Mouse (Mus musculus) brown adipose tissue, adult 24 weeks (tissue): ENCODE data around the gene Has3. TPM values are rescaled to one million over a fixed set of nuclear protein-coding genes. Genes with fewer than 3 reads are reported as not detected.
"Not testable (repeated sequence)": the region's sequence is repeated elsewhere in the genome, so short reads cannot be mapped to it uniquely, and the experiment has no call there.

ENCODE experiments used
- H3K27ac ChIP-seq: fragments of 200-500 bp; replicated peaks from 2 replicates; pipeline ENCODE4 v1.5.1; 2012; ENCODE audit warnings: low read depth, mild to moderate bottlenecking, low read length
- H3K4me1 ChIP-seq: fragments of 200-500 bp; 2 replicates; pipeline ENCODE4 v1.6.1; 2012; ENCODE audit warnings: low read length, mixed read lengths; ENCODE audit not compliant: control insufficient read depth, insufficient read depth, insufficient read length
- H3K4me3 ChIP-seq: fragments of 200-500 bp; 2 replicates; pipeline ENCODE4 v1.5.1; 2012; ENCODE audit warnings: low read depth, mild to moderate bottlenecking, low read length, moderate library complexity; ENCODE audit not compliant: insufficient read depth
- polyA plus RNA-seq: library from polyadenylated mRNA; stranded (reverse); fragments of >200 nt; gene quantifications from 2 replicates; pipeline ENCODE4 v1.2.4, GENCODE M21; 2012; ENCODE audit not compliant: missing spikeins, insufficient read depth, insufficient read length

Gene Has3
- polyA plus RNA-seq, 1 experiment = not detected

DNA sequence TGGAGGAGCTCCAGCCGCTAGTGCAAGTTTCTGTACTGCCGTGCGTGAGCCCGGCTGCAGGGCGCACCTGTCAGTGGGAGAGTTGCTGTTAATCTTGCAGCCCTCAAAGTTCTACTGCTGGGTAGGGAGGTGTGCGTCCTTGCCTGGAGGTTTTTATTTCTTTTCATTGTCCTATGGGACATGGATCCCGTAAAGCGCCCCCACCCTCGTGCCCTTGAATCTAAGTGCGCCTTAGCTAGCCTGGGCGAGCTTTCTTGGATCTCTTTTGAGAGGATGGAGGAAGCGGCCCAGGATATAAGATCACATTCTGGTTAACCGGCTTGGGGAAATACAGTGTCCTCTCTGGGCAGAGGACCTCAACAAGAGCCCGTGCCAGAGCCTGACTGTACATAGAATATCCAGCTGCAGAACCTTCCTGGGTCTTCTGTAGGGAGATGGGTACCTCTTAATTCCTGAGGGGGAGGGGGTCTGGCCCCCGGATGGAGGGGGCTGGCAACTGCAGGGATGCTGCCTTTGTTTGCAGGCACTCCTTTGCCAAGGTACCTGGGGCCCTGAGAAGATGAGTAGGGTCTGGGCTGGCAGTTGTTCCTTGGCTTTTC is 1.4 kb downstream of the Has3 start:
- Histone ChIP-seq H3K4me3 (peak overlapping the region; percentile 64), H3K27ac (no peak overlapping the region)

DNA sequence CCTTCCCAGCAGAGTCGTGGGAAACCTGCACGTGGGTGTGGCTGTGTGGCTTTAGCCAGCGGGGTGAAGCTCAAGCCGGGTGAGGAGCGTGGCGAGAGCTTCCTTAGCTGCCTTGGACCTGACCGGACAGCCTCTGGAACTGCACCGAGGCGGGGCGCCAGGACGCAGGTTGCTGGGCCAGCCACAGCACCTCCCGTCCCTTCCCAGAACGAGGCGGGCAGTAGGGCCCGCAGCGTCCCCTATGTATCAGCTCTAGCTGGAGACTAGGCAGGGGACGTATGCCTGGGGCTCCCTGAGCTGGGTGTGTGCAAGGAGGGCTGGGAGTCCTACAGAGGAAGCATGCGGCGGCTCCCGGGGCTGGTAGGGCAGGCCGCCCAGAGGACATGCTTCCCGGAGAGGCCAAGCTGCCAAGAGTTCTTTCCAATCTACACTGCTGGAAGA is 1.9 kb downstream of the Has3 start:
- peaks cover 7% of the 10 kb centered on the region; the same call in 1 of the 2 replicates for H3K4me1 ChIP-seq
- no peak overlapping the region for H3K27ac ChIP-seq
- peak overlapping the region; percentile 64 for H3K4me3 ChIP-seq

More for the DNA sequence above, 1.4 kb downstream of the Has3 start:
- peaks cover 7% of the 10 kb centered on the region; the same call in 1 of the 2 replicates for H3K4me1 ChIP-seq

DNA sequence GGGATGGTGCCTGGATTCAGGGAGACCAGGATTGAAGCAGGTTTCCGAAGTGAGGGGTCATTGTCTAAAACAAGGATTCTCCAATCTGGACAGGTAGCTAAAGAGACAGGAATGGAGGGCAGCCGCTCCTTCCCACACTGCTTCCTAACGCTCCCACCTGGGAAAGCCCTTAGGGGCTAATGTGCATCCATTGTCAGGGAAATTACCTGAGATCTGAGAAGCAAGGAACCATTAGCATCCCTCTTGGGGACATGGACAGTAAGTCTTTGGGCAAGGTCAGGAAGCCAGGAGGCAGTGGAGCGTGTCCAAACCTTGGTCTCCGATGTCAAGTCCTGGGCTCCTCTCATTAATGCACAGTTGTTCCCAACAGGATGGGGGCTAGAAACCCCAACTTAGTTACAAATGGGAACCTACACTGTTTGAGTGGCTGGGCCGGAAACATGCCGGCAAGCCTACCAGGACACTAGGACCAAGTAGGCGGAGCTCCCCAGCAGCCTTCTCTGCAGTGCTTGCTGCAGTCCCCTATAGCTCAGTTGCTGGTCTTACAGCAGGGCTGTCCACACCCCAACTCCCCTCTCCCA is 2.5 kb downstream of the Has3 start:
- H3K4me3 ChIP-seq = peak overlapping the region; percentile 10

DNA sequence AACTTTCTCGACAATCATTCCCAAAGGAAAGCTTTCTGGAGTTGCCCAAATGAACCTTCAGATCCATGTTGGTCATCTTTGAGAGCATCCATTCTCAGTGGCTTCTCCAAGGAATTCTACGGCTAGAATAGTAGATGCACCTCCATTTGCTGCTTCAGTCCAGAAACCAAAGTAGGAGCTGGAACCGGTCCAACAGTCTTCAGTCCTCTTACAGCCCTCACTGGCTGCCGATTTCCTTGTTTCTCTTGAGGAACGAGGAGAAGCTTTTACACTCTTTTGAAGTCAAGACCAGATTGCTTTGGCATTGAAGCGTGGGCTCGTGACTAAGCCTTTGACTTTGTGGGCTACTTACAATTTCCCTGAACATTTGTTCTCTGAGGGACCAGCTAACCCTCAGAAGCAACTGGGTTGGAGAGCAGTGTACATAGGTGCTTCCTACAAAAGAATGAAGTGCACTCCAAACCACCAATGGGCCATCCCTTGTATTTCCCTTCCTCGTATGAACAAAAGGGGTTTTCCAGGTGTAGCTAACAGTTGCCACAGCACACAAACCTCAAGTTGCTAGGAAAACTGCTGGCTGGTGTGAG is 10.2 kb downstream of the Has3 start:
- H3K27ac ChIP-seq = no peak overlapping the region
- H3K4me3 ChIP-seq = no peak overlapping the region
- peaks cover 10% of the 10 kb centered on the region for H3K4me1 ChIP-seq

More for the DNA sequence above, 2.5 kb downstream of the Has3 start:
- H3K27ac ChIP-seq = no peak overlapping the region
- peaks cover 7% of the 10 kb centered on the region; the same call in 1 of the 2 replicates for H3K4me1 ChIP-seq

DNA sequence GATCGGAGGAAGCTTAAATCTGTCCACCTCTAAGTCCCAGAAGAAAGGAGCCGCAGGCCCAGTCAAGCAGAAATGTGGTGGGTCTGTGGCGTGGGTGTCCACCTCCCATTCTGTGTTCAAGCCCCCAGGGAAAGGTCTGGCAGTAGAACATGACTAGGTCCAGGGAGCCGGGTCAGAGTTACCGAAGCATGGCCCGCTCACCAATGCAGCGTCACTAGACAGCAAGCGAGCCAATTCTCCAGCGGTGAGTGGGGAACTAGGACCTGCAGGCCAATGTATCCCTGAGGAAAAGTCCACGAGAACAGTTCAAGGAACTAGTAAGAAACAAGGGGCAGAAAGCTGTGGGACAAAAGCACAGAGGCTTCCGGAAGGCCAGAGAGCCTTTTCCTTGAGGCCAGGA is 14.1 kb downstream of the Has3 start:
- H3K4me3 ChIP-seq, H3K27ac ChIP-seq, H3K4me1 ChIP-seq: not testable (repeated sequence)

DNA sequence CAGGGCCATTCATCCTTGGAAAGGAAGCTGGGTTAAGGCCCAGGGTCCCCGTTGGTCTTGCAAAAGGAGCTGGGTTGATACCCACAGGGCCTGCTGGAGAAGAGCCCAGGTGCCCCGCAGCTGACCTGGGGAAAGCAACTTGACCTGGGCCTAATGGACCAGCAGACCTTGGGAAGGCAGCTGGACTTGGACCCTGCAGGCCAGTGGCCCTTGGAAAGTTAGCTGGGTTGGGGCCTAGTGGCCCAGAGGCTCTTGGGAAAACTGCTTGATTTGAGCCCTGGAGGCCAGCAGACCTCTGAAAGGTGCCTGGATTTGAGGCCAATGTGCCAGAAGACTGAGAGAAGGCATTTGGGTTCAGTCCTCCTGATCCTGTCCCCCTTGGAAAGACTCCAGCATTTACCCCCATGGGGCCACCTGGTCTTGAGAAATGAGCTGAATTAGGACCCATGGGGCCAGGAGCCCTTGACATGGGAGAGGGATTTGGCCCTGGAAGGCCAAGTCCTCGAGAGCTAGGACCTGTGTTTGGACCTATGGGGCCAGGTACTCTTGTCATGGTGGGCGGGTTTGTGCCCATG is 14.9 kb downstream of the Has3 start:
- H3K27ac ChIP-seq, H3K4me3 ChIP-seq: not testable (repeated sequence)
- H3K4me1 ChIP-seq = peaks cover 12% of the 10 kb centered on the region

DNA sequence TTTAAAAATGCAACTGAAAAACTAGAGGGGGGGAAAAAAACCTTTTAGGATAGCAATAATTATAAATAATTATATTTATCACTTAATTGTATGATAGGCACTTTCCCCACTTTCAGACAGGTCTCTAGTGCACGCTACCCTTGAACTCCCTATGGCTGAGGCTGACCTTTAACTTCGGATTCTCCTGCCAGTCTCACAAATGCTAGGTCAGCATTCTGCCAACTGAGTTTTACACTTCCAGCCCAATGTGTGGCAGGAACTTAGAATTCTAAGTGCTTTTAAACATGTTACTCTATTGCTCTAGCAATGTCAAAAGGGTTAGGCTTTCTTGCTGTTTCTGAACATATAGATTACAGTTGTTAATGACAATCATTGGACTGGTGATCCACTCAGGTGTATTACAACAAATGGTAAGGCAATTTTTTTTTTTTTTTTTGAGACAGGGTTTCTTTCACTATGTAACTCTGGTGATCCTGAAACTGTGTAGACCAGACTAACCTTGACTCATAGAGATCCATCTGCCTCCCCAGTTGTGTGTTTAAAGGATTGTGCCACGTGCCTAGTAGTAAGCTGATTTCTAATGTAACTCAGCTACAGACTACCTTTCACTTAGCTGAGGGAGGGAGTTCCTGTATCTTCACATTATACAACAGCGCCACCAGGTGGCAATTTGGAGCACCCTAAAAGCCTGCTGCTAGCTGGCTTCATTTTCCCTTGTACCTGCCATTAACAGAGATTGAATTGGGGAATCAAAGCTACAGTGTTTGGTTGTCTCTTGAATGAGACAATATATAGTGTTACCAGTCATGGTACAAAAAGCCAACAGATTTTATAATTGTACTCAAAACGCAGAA is 17.5 kb downstream of the Has3 start:
- no peak overlapping the region for H3K4me3 ChIP-seq
- H3K27ac ChIP-seq = no peak overlapping the region

DNA sequence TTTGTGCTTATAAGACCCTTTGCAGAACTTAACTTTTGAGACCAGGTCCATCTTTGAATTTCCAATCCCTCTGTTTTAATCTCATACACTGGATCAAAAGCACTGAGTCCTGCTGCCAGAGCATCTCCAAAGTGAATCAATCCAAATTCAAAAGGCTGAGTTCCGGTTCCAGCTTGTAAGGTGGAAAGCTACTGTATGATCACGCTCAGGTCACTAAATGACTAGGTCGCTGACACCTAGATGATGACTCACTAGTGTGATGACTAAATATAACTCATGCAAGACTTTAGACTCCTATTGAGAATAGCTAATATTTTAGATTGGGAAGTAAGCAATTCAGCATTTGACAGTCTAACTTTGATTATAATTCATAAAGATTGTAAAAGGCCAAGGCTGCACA is 18.8 kb downstream of the Has3 start:
- Histone ChIP-seq H3K4me3 (no peak overlapping the region), H3K27ac (no peak overlapping the region), H3K4me1 (peaks cover 7% of the 10 kb centered on the region)

More for the DNA sequence above, 17.5 kb downstream of the Has3 start:
- H3K4me1 ChIP-seq = peaks cover 10% of the 10 kb centered on the region

DNA sequence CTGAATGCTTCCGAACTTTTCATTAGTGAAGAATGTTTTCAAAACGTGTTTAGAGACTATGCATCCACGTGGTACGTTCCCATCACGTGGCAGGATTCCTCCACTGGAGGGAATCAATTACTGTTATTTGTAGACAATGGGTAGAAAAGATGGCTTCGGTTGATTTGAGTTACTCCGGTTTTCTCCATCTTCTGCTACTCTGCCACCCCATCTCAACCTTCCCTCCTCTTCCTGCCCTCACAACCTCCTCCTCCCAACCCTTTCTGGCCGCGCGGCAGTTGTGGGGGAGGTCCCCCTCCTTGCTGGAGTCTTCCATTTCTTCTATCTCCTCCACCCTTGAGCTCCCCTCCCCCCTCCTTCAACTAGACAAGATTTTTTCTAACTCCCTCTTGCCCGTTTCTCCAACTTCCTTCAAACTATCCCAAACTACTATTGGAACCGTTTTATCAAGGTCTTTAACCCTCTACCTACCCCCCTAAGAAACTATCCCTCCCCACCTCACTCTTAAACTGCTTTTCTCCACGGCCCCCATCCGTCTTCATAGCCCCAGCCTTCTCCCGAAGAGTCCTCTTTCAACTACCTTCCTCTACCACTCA is 22.3 kb downstream of the Has3 start:
- Histone ChIP-seq H3K4me1 (peaks cover 7% of the 10 kb centered on the region), H3K4me3 (peak overlapping the region; percentile 91), H3K27ac (peak overlapping the region; percentile 79)

DNA sequence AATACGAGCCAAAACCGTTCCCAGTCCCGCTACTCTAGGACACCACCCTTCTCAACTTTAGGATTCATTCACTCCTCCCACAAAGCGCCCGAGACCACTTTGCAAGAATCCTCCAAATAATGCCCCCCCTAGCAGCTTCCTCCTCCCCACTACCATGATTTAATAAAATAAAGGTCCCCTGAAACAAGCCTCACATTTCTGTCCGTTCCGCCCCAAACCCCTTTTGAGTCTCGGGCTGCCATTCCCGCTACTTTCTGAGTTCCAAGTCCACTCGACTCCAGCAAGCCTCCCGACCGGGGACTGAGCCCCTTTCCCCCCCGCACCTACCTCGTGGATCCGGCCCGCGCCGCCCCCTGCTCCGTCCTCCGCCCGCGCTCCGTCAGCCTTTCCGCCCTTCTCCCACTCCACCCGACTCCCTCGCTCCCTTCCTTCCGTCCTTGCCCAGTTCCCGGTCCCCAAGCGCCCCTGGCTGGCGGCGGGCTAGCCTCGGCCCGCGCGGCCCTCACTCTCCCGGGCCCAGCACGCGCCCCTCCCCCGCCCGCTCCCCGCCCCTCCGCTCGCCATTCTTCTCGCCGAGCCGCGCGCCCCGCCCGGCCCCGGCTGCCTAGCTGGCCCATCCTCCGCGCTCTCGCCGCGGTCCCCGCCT is 22.9 kb downstream of the Has3 start:
- peak overlapping the region; percentile 84 for H3K27ac ChIP-seq
- peak overlapping the region; percentile 91 for H3K4me3 ChIP-seq
- H3K4me1 ChIP-seq = peaks cover 7% of the 10 kb centered on the region

DNA sequence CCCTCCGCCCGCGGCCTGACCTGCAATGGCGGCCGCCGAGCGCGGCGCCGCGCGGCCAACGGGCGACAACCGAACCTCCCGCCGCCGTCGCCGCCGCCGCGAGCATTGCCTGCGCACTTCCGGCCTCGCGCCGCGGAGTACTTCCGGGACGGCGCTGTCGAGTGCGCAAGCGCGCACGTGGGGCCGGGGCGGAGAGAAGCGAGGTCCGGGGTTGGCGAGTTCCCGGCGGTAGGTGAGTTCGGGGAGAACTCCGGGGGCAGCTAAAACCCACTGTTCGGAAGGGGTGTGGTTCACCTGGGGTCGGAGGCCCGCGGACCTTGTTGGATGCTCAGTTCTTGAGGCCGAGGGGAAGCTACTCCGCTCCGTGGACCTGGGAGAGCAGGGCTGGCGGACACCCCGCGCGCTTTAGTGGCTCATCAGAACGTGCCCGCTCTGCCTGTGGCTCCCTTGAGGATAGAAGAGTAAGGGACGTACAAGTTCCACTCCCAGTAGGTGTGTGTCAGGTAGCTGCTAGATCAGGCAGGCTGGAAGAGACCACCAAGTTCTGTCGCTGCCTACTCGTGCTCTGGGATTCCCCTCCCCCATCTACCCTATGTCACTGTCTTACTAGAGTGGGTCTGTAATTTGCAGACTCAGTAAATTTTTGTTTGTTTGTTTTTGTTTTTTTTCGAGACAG is 23.6 kb downstream of the Has3 start, which contains the start of gene Utp4:
Utp4 (plus strand) TSS at position 156 of the 676 bp plus-strand sequence.
- Histone ChIP-seq H3K4me1 (peaks cover 7% of the 10 kb centered on the region), H3K4me3 (peak within 1 kb of the TSS; percentile 91), H3K27ac (peak within 1 kb of the TSS; percentile 84)

DNA sequence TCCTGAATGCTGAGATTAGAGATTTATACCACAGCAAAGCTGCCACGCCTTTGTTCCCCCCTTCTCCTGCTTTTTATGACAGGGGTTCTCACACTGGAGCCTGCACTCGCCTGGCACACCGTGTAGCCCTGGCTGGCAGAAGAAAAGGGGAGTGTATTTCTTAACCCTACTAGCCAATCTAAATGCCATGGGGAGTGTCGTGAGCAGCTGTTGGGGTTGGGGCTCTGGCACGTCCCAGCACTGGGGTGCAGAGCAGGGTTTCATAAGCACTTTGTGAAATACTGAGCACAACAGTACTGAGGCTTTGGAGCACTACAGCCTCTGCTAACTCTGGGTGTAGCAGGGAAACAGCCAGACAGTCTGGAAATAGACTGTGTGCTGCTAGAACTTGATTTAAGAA is 29.4 kb downstream of the Has3 start:
- H3K4me3 ChIP-seq = no peak overlapping the region
- H3K27ac ChIP-seq = peak overlapping the region; percentile 38; the same call in 1 of the 2 replicates
- H3K4me1 ChIP-seq = peaks cover 4% of the 10 kb centered on the region; the same call in 1 of the 2 replicates

DNA sequence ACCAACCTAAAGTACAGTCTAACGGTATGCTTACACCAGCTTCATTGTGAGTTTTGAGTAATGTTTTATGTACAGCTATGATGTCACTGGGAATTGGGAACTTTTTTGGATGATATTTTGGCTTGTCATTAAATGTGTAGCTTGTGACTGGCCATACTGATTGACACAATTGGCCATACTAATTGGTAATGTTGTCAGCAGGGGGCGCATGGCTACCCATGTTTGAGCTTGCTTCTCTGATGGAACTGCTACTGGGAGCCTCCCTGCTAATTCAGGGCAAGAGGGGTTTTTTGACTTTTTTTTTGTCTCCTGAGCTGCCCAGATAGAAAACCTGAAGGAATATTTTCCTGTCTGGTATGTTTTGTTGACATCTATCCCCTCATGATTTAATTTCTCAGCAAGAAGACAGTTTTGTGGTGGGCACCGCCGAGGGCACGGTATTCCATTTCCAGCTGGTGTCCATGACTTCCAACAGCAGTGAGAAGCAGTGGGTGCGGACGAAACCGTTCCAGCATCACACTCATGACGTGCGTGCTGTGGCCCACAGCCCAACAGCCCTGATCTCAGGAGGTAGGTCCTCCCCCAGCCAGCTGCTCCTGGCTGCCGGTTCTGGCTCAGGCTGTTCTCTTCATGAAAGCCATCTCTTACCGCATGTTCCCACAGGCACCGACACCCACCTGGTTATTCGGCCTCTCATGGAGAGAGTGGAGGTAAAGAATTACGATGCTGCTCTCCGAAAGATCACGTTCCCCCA is 35.9 kb downstream of the Has3 start:
- Histone ChIP-seq H3K4me1 (peaks cover 4% of the 10 kb centered on the region; the same call in 1 of the 2 replicates), H3K27ac (no peak overlapping the region), H3K4me3 (no peak overlapping the region)
